Mouse (Mus musculus) liver, adult 2 months (tissue): ENCODE measurements around the gene Iffo2. TPM values are rescaled to one million over a fixed set of nuclear protein-coding genes. Genes with fewer than 3 reads are reported as not detected.

Experiments used
- DNase-seq: peaks from one replicate; pipeline ENCODE4 v3.0.0-alpha.2; 2011; ENCODE audit warnings: low read depth, low spot score; ENCODE audit errors: extremely low read depth
- H3K27ac ChIP-seq: fragments of 200-500 bp; replicated peaks from 2 replicates; pipeline ENCODE4 v1.5.1; 2012; ENCODE audit warnings: low read depth, mild to moderate bottlenecking, control low read depth, inconsistent platforms, low read length; ENCODE audit not compliant: insufficient read depth
- H3K27me3 ChIP-seq: fragments of 200-500 bp; 2 replicates; pipeline ENCODE4 v1.6.1; 2012; ENCODE audit warnings: mild to moderate bottlenecking, moderate library complexity, low read length, inconsistent platforms; ENCODE audit not compliant: control insufficient read depth, insufficient read depth
- H3K36me3 ChIP-seq: fragments of 200-500 bp; 2 replicates; pipeline ENCODE4 v1.6.1; 2012; ENCODE audit warnings: low read length, inconsistent platforms; ENCODE audit not compliant: control insufficient read depth, insufficient read depth
- H3K4me1 ChIP-seq: fragments of 200-500 bp; 2 replicates; pipeline ENCODE4 v1.6.1; 2011; ENCODE audit warnings: low read length; ENCODE audit not compliant: control insufficient read depth, insufficient read depth
- H3K4me3 ChIP-seq: fragments of 200-500 bp; 2 replicates; pipeline ENCODE4 v1.5.1; 2011; ENCODE audit warnings: low read depth, mild to moderate bottlenecking, control low read depth, low read length, moderate library complexity; ENCODE audit not compliant: insufficient read depth
- H3K79me2 ChIP-seq: fragments of 200-500 bp; 2 replicates; pipeline ENCODE4 v1.6.1; 2012; ENCODE audit warnings: inconsistent platforms, mild to moderate bottlenecking, low read length, moderate library complexity; ENCODE audit not compliant: control insufficient read depth, insufficient read depth
- H3K9ac ChIP-seq: fragments of 200-500 bp; 2 replicates; pipeline ENCODE4 v1.6.1; 2012; ENCODE audit warnings: low read depth, mild to moderate bottlenecking, control low read depth, inconsistent platforms, low read length
- CTCF ChIP-seq: fragments of 200-500 bp; IDR thresholded peaks from 2 replicates; pipeline ENCODE4 v1.5.1; 2011; ENCODE audit warnings: low read depth, low read length, control low read depth
- POLR2A ChIP-seq: fragments of 200-500 bp; IDR thresholded peaks from 2 replicates; pipeline ENCODE4 v1.6.1; 2011; ENCODE audit warnings: low read length, control low read depth; ENCODE audit not compliant: insufficient read depth; ENCODE audit errors: extremely low read depth
- WGBS: fragments of 180-500 bp; shearing (Covaris S2); methylation state at CpG from one replicate; pipeline ENCODE4 v1.1.7; 2018; 5-methylcytosine and 5-hydroxymethylcytosine counted together
- polyA plus RNA-seq: library from polyadenylated mRNA; depleted of rRNA; stranded (reverse); fragments of >200 nt; gene quantifications from 2 replicates; pipeline ENCODE4 v1.2.3, GENCODE M21; 2012
- total RNA-seq: library from RNA; depleted of rRNA; stranded (reverse); fragments of >200 nt; gene quantifications from 2 replicates; pipeline ENCODE4 v1.2.3, GENCODE M21; 2014

The Iffo2 gene
- total and polyA plus RNA-seq, 2 experiments = 4.3 to 7.0 TPM

GRCm38 (mm10) chr4:139617001-139617364, 86.6 kb downstream of the Iffo2 start:
- Histone ChIP-seq H3K36me3 (peaks cover 20% of the 10 kb centered on the region), H3K27ac (no peak overlapping the region), H3K9ac (no peak overlapping the region), H3K79me2 (peaks cover 4% of the 10 kb centered on the region; the same call in 1 of the 2 replicates), H3K27me3 (no peaks in the 10 kb centered on the region), H3K4me1 (peaks cover 3% of the 10 kb centered on the region; the same call in 1 of the 2 replicates), H3K4me3 (no peak overlapping the region)
- no peak for TF ChIP-seq CTCF
- TF ChIP-seq POLR2A = no peak
- DNase-seq = no peak
- 78% methylated on average over 3 of the region's 3 CpGs for WGBS

DNA sequence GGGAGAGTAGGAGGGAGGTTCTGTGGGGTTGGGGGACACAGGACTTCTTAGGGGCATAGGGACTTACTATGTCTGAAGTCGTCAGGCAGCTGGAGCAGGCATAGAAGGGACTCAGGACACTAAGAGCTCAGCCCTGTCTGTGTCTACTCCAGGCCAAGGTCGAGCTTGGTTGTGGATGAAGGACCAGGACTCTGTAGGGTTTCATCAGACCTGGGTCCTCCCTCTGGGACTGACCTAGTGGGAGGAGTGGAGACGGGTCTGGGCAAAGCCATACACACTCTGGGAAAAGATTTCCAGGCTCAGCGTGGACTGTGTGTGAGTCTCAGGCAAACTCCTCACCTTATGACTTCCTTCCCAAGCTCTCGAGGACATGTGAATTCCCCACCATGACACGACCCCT, 89.4 kb downstream of the Iffo2 start:
- WGBS = 71% methylated on average over 6 of the region's 6 CpGs
- Histone ChIP-seq H3K4me3 (no peak overlapping the region), H3K4me1 (peaks cover 3% of the 10 kb centered on the region; the same call in 1 of the 2 replicates), H3K27ac (no peak overlapping the region), H3K36me3 (peaks cover 5% of the 10 kb centered on the region; the same call in 1 of the 2 replicates), H3K9ac (no peak overlapping the region), H3K79me2 (peaks cover 2% of the 10 kb centered on the region; the same call in 1 of the 2 replicates), H3K27me3 (no peaks in the 10 kb centered on the region)
- no peak for TF ChIP-seq POLR2A
- TF ChIP-seq CTCF = no peak
- peak; percentile 69 for DNase-seq

GRCm38 (mm10) chr4:139622373-139623282, 92.3 kb downstream of the Iffo2 start, which contains the start of gene Aldh4a1:
Gene Aldh4a1 (plus strand): TSS chr4:139622866.
- under 1% methylated on average over 34 of the region's 38 CpGs for WGBS
- TF ChIP-seq CTCF (no peak), POLR2A (peak; percentile 97)
- H3K4me1 ChIP-seq = peaks cover 17% of the 10 kb centered on the region
- H3K9ac ChIP-seq = peak within 1 kb of the TSS; percentile 90
- peaks cover 15% of the 10 kb centered on the region; the same call in 1 of the 2 replicates for H3K79me2 ChIP-seq
- peak within 1 kb of the TSS; percentile 87 for H3K27ac ChIP-seq
- no peaks in the 10 kb centered on the region for H3K27me3 ChIP-seq
- peak within 1 kb of the TSS; percentile 85 for H3K4me3 ChIP-seq
- no peaks in the 10 kb centered on the region; the same call in 1 of the 2 replicates for H3K36me3 ChIP-seq
- peak; percentile 98 for DNase-seq

GRCm38 (mm10) chr4:139623434-139624115, 93.2 kb downstream of the Iffo2 start:
- peak; percentile 29 for DNase-seq
- Histone ChIP-seq H3K9ac (peak overlapping the region; percentile 90), H3K27me3 (no peaks in the 10 kb centered on the region), H3K27ac (peak overlapping the region; percentile 87), H3K4me3 (peak overlapping the region; percentile 85), H3K79me2 (peaks cover 24% of the 10 kb centered on the region; the same call in 1 of the 2 replicates), H3K36me3 (no peaks in the 10 kb centered on the region; the same call in 1 of the 2 replicates), H3K4me1 (peaks cover 22% of the 10 kb centered on the region)
- TF ChIP-seq POLR2A (no peak), CTCF (no peak)
- WGBS = 4% methylated on average over 21 of the region's 21 CpGs

GRCm38 (mm10) chr4:139624116-139624489, 93.8 kb downstream of the Iffo2 start:
- H3K4me3 ChIP-seq = peak overlapping the region; percentile 85
- peaks cover 29% of the 10 kb centered on the region; the same call in 1 of the 2 replicates for H3K79me2 ChIP-seq
- peak; percentile 100 for DNase-seq
- WGBS = 29% methylated on average over 5 of the region's 5 CpGs
- peaks cover 22% of the 10 kb centered on the region for H3K4me1 ChIP-seq
- H3K27me3 ChIP-seq = no peaks in the 10 kb centered on the region
- peak overlapping the region; percentile 59 for H3K9ac ChIP-seq
- no peaks in the 10 kb centered on the region; the same call in 1 of the 2 replicates for H3K36me3 ChIP-seq
- TF ChIP-seq POLR2A (no peak), CTCF (no peak)
- H3K27ac ChIP-seq = peak overlapping the region; percentile 91
